Comparison of ENCODE assay signal across 7 mouse cellular contexts in genomic region chr16:13158906-13159889, GRCm38 (mm10). TPM values are rescaled to one million over a fixed set of nuclear protein-coding genes. Genes with fewer than 3 reads are reported as not detected.
DNase-seq lines count a peak whose midpoint lies in the region; ATAC-seq and TF ChIP-seq lines count a peak whose summit lies in the region.

No protein-coding gene starts in this region.

- 46% methylated on average over 13 of the region's 13 CpGs for WGBS in hindbrain, embryonic 12.5 days

- no peak overlapping the region; the same call in 1 of the 2 replicates for H3K4me2 ChIP-seq in hindbrain, embryonic 12.5 days (replicated peaks)

- H3ac ChIP-seq in C2C12 (ENCODE audit: control insufficient read depth, insufficient read length, low read depth) = no peak overlapping the region

- H3K27me3 ChIP-seq in C2C12 (ENCODE audit: control insufficient read depth, insufficient read depth, insufficient read length) = no peaks in the 10 kb centered on the region
- no peaks in the 10 kb centered on the region for H3K27me3 ChIP-seq in hindbrain, embryonic 12.5 days

- H3K9me3 ChIP-seq in hindbrain, embryonic 12.5 days (replicated peaks) = 0 out of 2 replicates have a peak, but pooled peaks cover under 1% of the 10 kb centered on the region

- peaks cover 6% of the 10 kb centered on the region; the same call in 1 of the 2 replicates for H3K4me1 ChIP-seq in hindbrain, embryonic 12.5 days

- no peak overlapping the region for H3K4me3 ChIP-seq in C2C12 (ENCODE audit: insufficient read depth, poor library complexity, severe bottlenecking)
- no peak overlapping the region for H3K4me3 ChIP-seq in hindbrain, embryonic 12.5 days

- H3K9ac ChIP-seq in hindbrain, embryonic 12.5 days = no peak overlapping the region

- peak; percentile 67 for ATAC-seq in activated CD4-positive, CD25-positive, alpha-beta regulatory T cell, adult 4 months
- peak; percentile 67; the same call in 1 of the 2 replicates for ATAC-seq in hindbrain, embryonic 12.5 days (ENCODE audit: low FRiP score)

- DNase-seq in frontal cortex, adult 2 months (ENCODE audit: extremely low spot score in 1 of 2, low spot score in 1 of 2) = peak; percentile 72 to 79
- peak; percentile 55 for DNase-seq in layer of hippocampus, adult 9-10 months (ENCODE audit: low spot score)
- DNase-seq in lung, postnatal 4 days = peak; percentile 49 to 77
- peak; percentile 48 for DNase-seq in right cerebral cortex, postnatal 14 days

- TF ChIP-seq CTCF in C2C12 (IDR thresholded peaks at IDR 0.05; ENCODE audit: control insufficient read depth, insufficient read depth, insufficient read length) = no peak

- H3K79me2 ChIP-seq in C2C12 (ENCODE audit: control insufficient read depth, insufficient read depth) = no peaks in the 10 kb centered on the region

- no peaks in the 10 kb centered on the region for H3K79me3 ChIP-seq in C2C12 (ENCODE audit: low read depth)

- H3K27ac ChIP-seq in hindbrain, embryonic 12.5 days = no peak overlapping the region

- no peaks in the 10 kb centered on the region for H3K36me3 ChIP-seq in C2C12 (ENCODE audit: control insufficient read depth, insufficient read depth)
- H3K36me3 ChIP-seq in hindbrain, embryonic 12.5 days = no peaks in the 10 kb centered on the region

TF ChIP-seq in C2C12, 6 proteins besides CTCF, POLR2A, EP300 and RAD21:
- TF ChIP-seq MYOD1 (IDR thresholded peaks at IDR 0.05; ENCODE audit: control insufficient read depth, insufficient read length, low read depth) (peak; percentile 90), MYOG (IDR thresholded peaks at IDR 0.05; ENCODE audit: control insufficient read depth, extremely low read depth, insufficient read length) (no peak)
TF ChIP-seq in C2C12: peak in this region for 1.

RNA-seq across cellular contexts. Expression of gene Ercc4, which starts 49.7 kb away (rescaled TPM):
- polyA plus RNA-seq in C2C12 (2012; fragmentation: generic; extraction: Trizol) = 6.6 TPM
- 10 to 100 TPM; 18.3 to 19.9 TPM for polyA plus RNA-seq in activated CD4-positive, CD25-positive, alpha-beta regulatory T cell, adult 4 months (2017; shearing (Covaris generic))
- 18.5 and 19.8 TPM in 2 replicates for polyA plus RNA-seq in frontal cortex, adult 2 months (2012; rRNA removed)
- polyA plus RNA-seq in hindbrain, embryonic 12.5 days (2016; fragmentation: Nextera tagmentation; extraction: Ambion mirVana) = 17.3 and 18.1 TPM in 2 replicates
